Mouse (Mus musculus) right cerebral cortex, adult 2 months (tissue): ENCODE data around the gene Hykk.
A peak's percentile ranks its signal among the peaks of the same experiment; 100 is the strongest.
"Not testable (repeated sequence)": the region's sequence is repeated elsewhere in the genome, so short reads cannot be mapped to it uniquely, and the experiment has no call there.

ENCODE experiments used
- DNase-seq, 2 experiments: peaks; one replicate each; pipeline ENCODE4 v3.0.0; 2021 to 2022; ENCODE audit warnings: low spot score in 2 of 2

Gene Hykk

DNA sequence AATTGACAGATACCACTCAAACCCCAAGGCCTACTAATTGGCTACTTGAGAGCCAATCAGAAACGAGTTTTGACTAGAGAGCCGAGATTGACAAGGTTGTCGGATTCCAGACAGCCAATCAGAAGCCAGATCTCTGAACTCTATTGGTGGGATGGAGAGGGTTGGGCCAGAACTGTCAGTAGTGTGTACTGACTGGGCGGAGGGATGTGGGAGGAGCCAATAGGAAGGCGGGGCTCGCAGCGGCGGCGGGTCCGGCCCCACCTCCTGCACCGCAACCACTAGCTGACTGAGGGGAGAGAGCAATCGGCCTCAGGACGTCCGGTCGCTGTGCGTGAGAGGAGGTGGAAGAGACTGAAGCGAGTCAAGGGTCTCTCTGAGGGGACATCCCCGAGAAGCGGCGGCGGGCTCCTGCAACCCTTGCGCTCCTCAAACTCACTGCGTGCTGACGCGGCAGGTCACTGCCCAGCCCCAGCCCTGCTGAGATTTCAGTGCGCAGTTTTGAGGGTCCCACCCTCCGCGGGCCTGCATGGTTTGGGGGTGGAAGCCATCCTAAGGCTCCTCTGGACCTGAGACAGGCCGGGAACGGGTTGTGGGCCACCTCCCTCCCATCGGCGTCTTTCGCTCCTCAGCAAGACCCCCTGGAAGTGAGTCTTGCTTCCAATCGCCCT is at the start of gene Hykk:
Gene Hykk, plus strand, starts transcription at position 274 of the 668 bp plus-strand sequence.
- peak; percentile 84 to 89 for DNase-seq

DNA sequence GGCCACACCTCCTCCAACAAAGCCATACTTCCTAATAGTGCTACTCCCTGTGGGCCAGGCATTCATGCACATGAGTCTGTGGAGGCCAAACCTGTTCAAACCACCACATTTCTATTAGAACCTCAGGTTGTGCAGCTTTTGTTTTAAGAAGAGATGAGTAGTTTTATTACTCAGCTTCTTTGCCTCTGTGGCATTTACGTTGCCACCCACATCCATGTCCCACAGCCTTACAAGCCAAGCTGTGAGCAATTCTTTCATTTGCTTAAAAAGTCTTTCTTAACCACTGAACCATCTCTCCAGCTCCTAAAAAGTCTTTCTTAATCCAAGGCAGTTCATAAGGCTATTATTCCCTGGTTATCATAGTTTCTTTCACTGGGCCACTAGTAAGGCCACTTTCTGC is 38.3 kb upstream of the Hykk start:
- peak; percentile 16 to 35 for DNase-seq

DNA sequence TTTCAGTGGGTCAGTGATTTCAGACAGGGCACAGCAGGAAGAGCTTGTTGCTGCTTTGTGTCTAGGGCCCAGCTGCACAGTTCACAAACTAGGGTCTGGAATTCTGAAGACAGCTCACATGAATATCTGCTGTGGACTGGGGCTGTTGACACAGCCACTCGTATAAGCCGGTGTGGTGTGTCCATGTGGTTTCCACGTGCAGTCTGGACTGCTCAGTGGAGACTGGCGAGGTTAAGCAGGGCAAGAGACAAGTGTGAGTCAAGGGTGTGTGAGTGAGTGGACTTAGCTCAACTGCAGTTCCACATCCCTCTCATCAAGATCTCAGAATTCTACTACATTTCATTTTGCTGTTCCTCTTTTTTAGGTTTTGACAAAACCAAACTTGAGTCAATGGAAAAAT is 25.0 kb upstream of the Hykk start:
- DNase-seq, result no peak

DNA sequence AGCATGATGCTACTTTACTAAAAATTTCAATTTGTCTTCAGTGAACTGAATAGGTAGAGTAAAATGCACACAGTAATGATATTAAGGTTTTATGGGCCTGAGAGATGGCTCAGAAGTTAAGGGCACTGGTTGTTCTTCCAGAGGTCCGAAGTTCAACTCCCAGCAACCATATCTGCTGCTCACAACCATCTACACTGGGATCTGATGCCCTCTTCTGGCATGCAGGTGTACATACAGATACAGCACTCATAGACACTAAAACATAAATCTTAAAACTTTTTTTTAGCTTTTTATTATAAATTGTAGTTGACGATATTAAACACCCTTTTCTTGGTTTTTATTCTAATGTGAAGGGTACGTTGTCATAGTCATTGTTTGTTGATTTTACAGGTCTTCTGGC is 20.0 kb upstream of the Hykk start:
- no peak for DNase-seq

DNA sequence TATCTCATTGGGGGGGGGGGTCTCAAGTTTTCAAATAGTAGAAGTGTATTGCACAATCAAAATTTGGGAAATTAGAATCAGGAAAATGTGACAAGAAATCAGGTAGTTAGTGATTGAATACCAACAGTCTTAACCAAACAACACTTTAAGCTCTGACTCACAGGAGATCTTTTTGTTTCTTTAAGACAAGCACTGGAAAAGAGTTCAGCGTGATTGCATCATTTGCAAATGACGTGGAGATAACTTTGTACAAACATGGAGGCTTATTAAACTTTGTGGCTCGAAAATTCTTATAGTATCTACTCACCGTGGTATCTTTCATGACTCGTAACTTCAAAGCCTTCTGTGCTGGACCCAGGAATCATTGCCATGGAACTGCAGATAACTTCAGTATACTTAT is 7.6 kb upstream of the Hykk start:
- DNase-seq, result no peak

DNA sequence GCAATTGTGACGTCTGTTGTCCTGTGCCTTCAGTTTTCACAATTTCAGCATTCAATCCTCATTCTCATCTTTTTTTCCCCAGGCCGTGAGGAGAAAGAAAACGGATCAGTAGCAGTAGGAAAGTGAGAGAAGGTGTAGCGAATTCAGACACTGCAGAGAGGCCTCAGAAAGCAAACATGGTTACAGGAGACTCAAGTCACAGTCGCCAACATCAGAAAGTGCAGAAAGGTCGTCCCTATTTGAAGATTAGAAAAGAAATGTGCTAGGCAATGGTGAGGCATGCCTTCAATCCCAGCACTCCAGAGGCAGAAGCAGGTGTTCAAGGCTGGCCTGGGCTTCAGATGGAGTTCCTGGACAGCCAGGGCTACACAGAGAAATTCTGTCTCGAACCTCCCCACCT is 1.5 kb upstream of the Hykk start:
- no peak for DNase-seq

DNA sequence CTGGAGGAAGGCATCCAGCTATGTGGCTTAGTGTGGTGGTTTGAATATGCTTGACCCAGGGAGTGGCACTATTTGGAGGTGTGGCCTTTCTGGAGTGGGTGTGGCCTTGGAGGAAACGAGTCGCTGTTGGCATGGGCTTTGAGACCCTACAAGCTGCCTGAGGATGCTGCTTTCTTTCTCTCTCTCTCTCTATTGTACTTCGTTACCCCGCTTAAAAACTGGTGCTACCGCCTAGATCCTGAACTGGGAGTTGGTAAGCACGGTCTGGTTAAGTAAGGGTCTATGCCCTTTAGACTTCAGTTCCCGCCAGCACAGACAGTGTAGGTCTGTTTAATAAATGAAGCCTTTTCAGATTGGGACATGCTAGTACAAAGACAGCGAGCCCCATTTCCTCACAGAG is 682 bp upstream of the Hykk start:
- no peak for DNase-seq

DNA sequence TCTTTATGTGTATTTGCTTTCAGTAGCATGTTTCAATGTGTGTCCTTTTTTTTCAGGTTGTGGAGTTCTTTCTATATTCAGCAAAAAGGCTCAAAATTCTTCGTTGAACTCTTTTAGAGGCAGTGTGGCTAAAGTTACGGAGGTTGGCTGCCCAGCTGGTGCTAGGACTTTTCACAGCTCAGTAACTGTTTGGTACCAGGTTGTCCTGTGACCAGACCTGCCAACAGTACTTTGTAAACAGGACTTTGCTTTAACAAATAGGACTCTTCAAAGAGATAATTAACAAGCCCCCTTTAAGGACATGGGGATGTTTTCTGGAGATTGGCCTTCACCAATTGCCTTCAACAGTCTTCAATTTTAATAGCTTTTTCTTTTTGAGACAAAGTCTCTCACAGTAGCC is 1.1 kb downstream of the Hykk start:
- DNase-seq, result no peak

DNA sequence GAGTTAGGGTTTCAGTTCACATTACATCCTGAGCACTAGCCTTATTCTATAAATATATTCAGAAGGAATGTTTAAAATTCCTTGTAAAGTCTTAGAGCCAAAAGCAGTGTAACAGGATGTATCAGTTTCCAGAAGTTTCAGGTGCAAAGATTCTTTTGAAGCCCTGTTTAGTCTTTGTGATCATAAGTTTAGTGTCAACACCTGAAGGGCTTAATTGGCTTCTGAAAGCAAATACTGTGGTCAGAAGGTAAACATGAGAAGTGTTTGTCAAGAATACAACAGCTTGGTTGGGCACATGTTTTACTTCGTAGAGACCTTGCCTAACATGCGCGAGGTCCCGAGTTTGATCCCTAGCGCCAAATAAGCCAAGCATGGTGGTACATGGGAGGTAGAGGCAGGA is 1.7 kb downstream of the Hykk start:
- DNase-seq, result no peak

DNA sequence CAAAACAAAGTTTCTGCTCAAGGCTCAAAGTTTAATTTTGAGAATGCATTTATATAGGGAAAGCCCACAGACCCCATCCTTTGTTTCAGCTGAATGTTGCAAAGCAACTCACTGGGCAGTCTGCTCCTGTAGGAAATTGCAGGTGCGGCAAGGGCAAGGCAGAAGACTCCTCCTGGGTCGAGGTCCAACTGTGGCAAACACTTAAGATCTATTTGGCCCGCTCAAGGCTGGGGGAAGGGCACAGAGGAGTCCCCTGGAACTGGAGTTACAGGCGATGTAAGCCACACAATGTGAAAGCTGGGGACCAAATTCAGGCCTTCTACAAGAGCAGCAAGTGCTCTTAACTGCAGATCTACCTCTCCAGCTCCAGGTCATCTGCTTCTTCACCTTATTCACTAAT is 2.9 kb downstream of the Hykk start:
- DNase-seq, result no peak

DNA sequence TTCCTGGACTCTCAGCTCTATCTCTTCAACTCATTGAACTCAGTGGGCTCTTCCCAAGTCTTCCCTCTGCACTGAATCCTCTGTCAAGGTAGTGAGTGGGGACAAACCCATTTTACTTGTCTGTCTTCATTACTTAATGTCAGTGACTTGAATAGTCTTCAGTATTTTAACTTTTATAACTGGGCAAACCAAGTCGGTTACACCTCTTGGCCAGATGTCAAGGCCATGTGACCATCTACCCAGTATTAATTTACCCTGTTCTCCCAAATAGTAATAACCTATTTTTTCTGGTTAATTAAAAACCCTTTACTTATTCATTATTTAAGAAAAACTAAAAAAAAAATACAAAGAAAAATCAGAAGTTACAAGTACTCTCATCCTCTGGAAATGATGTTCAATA is 13.7 kb downstream of the Hykk start:
- no peak for DNase-seq

DNA sequence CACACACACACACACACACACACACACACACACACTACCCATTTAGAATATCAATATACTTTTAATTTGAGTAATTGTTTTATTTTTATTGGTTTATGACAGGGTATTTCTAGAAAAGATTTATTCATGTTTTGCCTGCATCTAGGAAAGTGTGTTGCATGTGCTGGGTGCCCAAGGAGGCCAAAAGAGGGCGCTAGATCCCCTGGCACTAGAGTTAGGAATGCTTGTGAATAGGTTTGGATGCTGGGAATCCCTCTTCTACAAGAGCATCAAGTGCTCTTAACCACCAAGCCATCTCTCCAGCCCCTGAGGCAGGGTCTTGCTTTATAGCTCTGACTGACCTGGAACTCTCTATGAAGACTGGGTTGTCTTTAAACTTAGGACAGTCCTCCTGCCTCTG is 14.7 kb downstream of the Hykk start:
- no peak for DNase-seq

DNA sequence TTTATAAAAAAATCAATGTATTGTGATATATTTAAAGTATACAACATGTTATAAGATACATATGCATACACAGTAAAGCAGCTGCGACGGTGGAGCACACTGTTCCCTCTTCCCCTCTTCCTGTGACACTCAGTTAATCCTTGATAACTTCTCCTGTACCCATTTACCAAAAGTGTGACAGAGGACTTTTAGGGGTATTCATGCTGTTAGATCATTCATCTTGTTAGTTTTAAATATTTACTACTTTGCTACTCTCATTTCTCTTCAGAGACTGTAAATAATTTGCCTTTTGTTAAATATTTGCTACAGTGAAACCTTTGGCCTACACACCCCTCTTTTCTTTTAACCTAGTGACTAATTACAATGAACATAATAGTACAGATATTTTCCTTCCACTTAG is 15.3 kb downstream of the Hykk start:
- no peak for DNase-seq

DNA sequence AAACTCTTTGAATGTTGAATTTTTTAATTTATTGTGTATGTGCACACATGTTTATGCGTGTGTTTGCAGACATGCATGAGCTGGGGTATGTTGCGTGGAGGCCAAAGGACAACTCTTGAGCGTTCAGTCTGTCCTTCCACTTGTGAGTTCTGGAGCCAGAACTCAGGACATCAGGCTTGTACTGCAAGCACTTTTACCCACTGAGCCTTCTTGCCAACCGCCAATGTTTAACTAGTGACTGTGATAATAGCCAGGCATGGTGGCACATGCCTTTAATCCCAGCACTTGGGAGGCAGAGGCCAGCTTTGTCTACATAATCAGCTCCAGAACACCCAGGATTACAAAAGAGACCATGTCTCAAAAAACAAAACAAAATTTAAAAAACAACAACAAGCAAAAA is 25.0 kb downstream of the Hykk start:
- DNase-seq, result no peak

DNA sequence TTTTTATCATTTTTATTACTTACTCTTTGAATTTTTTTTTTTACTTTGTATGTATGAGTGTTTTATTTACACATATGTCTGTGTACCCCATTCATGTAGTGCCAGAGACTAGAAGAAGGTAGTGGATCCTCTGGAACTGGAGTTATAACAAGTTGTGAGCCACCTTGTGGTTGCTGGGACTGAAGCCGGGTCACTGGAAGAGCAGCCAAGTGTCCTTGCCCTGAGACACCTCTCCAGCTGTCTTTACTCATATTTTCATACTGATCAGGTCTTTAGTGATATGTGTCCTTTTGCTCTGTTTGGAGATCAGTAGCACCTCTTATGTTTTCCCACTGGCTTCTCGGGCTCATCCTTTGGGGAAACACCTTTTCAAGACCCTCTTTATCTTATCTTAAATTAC is 27.4 kb downstream of the Hykk start:
- no peak for DNase-seq

DNA sequence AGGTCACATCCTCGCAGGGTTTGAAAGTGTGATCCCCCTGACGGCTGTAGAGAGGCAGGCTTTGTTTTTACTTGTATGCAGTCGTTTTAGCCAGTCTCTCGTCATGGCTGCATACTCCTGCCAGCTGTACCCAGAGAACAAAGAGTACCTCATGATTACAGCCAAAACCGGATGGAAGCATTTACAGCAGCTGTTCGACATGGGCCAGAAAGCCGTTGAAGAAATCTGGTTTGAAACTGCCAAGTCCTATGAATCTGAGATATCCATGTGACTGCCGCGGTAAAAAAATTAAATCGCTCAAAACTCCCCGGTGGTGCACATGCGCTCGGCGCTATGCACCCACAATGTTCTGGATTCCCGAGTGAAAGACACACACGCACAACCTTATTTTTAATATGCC is 29.2 kb downstream of the Hykk start:
- DNase-seq, result no peak

DNA sequence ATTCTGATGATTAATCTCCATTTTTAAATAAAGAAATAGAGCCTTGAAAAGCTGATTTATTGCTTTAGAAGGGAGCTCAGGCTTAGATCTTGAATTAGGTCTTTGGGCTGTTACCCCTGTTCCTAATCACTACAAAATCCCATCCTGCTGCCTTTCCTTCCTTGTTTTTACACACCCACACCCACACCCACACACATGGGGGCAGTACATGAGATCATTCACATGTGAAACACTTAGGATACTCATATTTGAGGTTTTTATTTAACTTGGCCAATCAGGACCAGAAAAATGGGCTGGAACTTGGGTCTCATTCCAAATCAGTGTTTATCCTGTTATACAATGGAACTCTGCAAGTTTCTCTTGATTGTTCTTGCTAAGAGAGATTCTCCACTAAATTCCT is 32.4 kb downstream of the Hykk start:
- DNase-seq, result no peak

DNA sequence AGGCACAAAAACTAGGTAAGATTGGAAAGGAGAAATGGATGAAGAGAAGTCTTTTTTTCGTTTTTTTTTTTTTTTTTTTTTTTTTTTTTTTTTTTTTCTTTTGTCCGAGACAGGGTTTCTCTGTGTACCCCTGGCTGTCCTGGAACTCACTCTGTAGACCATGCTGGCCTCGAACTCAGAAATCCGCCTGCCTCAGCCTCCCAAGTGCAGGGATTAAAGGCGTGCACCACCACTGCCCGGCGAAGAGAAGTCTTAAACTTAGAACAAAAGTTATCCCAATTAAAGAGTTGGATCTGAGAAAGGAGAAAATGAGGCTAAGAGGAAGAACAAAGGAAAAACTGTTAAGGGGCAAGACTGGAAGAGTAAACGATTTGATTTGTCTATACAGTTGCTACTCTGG is 33.1 kb downstream of the Hykk start:
- not testable (repeated sequence) for DNase-seq

DNA sequence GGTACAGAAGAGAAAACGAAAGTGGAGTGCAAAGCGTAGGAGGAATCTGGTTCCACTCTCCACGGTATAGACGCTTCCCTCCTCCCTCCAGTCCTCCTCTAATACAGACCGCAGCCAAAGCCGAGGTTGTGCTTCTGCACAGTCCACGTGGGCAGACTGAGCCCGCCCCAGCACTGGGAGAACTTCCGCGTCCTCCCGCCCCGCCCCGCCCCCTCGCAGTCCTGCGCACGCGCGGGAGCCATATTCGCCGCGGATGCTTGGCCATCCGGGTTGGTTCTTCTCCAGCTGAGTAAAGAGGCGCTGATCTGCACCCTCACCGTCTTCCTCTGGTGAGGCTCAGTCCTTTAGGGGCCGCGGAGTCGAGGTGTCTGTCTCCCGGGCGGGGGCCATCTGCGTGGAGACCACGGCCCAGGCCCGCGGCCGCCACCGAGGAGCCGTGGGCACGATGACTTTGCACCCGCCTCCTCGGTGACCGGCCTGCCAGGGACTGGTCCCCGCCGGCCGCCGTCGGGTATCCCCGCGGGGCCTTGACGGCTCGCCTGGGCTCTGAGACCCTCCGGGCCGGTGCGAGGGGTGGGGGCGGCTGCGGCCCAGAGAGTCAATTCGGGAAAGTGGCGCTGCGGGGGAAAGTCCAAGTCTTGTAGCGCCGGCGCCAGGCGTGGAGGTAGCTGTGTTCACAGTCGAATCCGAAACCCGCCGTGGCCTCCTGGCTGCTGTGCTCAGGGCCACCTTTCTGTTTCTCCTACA is 33.7 kb downstream of the Hykk start, which contains the start of the genes Psma4 and AY074887:
Gene Psma4, plus strand, starts transcription at position 216 of the 747 bp plus-strand sequence.
Gene AY074887, minus strand, starts transcription at position 424 of the 747 bp plus-strand sequence.
- DNase-seq, result peak; percentile 83 to 87

DNA sequence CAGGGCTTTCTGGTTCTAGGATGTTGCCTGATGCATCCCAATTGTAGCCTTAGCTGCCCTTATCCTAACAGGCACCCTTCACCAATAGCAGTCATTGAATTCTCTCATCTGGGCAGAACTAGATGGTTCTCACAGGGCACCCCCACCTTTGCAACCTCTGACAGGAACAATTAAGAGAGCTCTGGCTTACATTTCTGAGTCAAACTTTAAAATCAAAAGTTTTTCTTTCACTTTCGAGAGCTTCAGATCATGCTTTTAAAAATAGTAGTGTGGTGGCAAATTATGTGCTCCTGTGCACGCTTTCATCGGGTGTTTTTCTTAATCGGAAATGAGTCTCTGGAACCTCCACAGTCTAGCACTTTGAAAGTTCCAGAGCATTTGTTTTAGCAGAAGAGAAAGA is 44.0 kb downstream of the Hykk start:
- DNase-seq, result no peak

DNA sequence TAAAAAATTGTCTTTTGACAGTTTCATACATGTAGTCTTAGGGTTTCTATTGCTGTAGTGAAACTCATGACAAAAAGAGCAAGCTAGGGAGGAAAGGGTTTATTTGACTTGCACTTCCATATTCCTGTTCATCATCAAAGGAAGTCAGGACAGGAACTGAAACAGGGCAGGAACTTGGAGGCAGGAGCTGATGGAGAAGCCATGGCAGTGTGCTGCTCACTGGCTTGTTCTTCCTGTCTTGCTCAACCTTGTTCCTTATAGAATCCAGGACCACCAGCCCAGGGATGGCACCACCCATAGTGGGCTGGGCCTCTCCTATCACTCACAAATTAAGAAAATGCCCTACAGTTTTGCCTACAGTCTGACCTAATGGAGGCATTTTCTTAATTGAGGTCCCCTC is 46.6 kb downstream of the Hykk start:
- DNase-seq, result no peak

DNA sequence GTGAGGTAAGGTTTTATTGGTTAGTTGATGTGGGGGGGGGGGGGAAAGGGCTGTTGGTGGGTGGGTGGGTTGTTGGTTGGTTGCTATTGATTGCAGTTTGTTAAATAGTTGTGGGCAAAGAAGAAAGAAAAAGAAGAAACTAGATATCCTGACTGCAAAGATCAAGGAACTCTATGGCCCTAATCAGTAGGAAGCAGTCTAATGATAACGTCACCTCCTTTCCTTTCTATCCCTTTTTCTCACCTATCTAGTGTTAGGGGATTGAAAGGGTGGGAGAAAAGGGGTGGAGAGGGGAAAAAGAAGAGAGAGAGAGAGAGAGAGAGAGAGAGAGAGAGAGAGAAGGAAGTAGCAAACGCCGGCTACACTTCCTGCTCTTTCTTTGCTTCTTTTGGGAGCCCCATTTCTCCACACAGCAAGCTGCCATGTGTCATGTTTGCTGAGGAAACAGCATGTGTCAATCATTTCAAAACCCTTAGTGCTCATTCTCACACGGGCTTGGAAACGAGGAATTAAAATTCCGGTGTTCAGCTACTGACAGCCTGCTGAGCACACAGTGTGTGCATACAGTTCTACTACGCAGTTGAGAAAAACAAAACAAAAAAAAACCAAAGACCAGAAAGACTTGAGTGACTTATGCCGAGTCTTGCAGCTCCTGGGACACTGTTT is 53.0 kb downstream of the Hykk start:
- no peak for DNase-seq

DNA sequence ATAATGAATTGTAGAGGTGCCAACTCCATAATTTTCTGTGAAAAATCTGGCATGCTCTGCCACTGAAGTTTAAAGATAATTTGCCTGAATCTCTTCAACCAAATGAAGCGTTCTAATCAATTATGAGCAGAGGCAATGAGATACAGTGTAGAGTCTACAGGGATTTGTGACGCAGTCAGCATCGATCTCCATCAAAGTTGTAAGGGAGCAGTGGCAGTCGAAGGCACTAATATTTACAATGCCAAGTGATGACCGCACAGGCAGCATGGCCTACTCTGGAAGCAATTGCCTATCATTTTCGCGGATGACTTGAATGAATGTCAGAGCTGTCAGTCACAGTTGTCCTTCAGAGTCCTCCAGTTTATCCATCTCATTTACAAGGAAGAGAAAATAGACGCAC is 63.6 kb downstream of the Hykk start, which contains the start of gene Chrna5:
Gene Chrna5, plus strand, starts transcription at position 207 of the 400 bp plus-strand sequence.
- DNase-seq, result no peak
